Mouse (Mus musculus): Measurements from ENCODE around the gene Nmrk2.
"Not testable (repeated sequence)": the region's sequence is repeated elsewhere in the genome, so short reads cannot be mapped to it uniquely, and the experiment has no call there.

Gene Nmrk2

GRCm38 (mm10) chr10:81182336-81183333 lies 19.2 kb downstream of the Nmrk2 start, which contains the start of gene Dapk3:
TSS of gene Dapk3 (plus strand) at chr10:81183005.
- DNase-seq: peak; percentile 96

- peak; percentile 33 for DNase-seq
Observed at GRCm38 (mm10) chr10:81181860-81182259, 20.0 kb downstream of the Nmrk2 start.

GRCm38 (mm10) chr10:81180946-81181345 lies 20.9 kb downstream of the Nmrk2 start:
- DNase-seq: no peak

- no peak for DNase-seq
Observed at GRCm38 (mm10) chr10:81179451-81180342, 22.2 kb downstream of the Nmrk2 start.

GRCm38 (mm10) chr10:81178927-81179326 lies 22.9 kb downstream of the Nmrk2 start:
- DNase-seq: no peak

- DNase-seq: no peak
Observed at GRCm38 (mm10) chr10:81177958-81178712, 23.7 kb downstream of the Nmrk2 start.

- DNase-seq: peak; percentile 67
Observed at GRCm38 (mm10) chr10:81177491-81177925, 24.3 kb downstream of the Nmrk2 start.

GRCm38 (mm10) chr10:81176466-81177271 lies 25.2 kb downstream of the Nmrk2 start, which contains the start of gene Eef2:
TSS of gene Eef2 (plus strand) at chr10:81176631.
- DNase-seq: peak; percentile 100

GRCm38 (mm10) chr10:81175936-81176465 lies 25.9 kb downstream of the Nmrk2 start:
- DNase-seq: peak; percentile 78

- DNase-seq: not testable (repeated sequence)
Observed at GRCm38 (mm10) chr10:81175345-81175701, 26.5 kb downstream of the Nmrk2 start.

GRCm38 (mm10) chr10:81174617-81175344 lies 27.1 kb downstream of the Nmrk2 start:
- DNase-seq: peak; percentile 93

GRCm38 (mm10) chr10:81173132-81173531 lies 28.7 kb downstream of the Nmrk2 start:
- peak; percentile 90 for DNase-seq

- peak; percentile 55 for DNase-seq
Observed at GRCm38 (mm10) chr10:81169411-81169900, 32.4 kb downstream of the Nmrk2 start.

- DNase-seq: peak; percentile 92
Observed at GRCm38 (mm10) chr10:81168521-81169244, 33.2 kb downstream of the Nmrk2 start.

- DNase-seq: no peak
Observed at GRCm38 (mm10) chr10:81168087-81168431, 33.8 kb downstream of the Nmrk2 start.

- peak; percentile 100 for DNase-seq
Observed at GRCm38 (mm10) chr10:81167200-81168086, 34.4 kb downstream of the Nmrk2 start, which contains the start of gene Pias4. TSS of gene Pias4 (minus strand) at chr10:81167923.

- peak; percentile 22 for DNase-seq
Observed at GRCm38 (mm10) chr10:81165118-81165517, 36.7 kb downstream of the Nmrk2 start.

- DNase-seq: no peak
Observed at GRCm38 (mm10) chr10:81162318-81162652, 39.6 kb downstream of the Nmrk2 start.

Data from kidney, postnatal 10 days (tissue).